Mouse (Mus musculus) hindbrain, embryonic 15.5 days (tissue): Measurements from ENCODE around the gene Rbm34. TPM values are rescaled to one million over a fixed set of nuclear protein-coding genes. Genes with fewer than 3 reads are reported as not detected.
A peak's percentile ranks its signal among the peaks of the same experiment; 100 is the strongest.

Experiments
- ATAC-seq: fragments of 200-750 bp; cut with Nextera tagmentation; 2 replicates; pipeline ENCODE4 v1.8.0; 2017; ENCODE audit warnings: low read depth, moderate number of reproducible peaks, moderate TSS enrichment; ENCODE audit not compliant: low FRiP score
- H3K27ac ChIP-seq: fragments of 300-500 bp; sonication (generic); replicated peaks from 2 replicates; pipeline ENCODE4 v1.5.1; 2015; ENCODE audit warnings: mild to moderate bottlenecking, inconsistent platforms
- H3K27me3 ChIP-seq: fragments of 300-500 bp; sonication (generic); 2 replicates; pipeline ENCODE4 v1.6.1; 2015; ENCODE audit warnings: control low read depth, inconsistent platforms
- H3K36me3 ChIP-seq: fragments of 300-500 bp; sonication (generic); 2 replicates; pipeline ENCODE4 v1.6.1; 2015; ENCODE audit warnings: control low read depth, inconsistent platforms
- H3K4me1 ChIP-seq: fragments of 300-500 bp; sonication (generic); replicated peaks from 2 replicates; pipeline ENCODE4 v1.6.1; 2015; ENCODE audit warnings: control low read depth, inconsistent platforms
- H3K4me2 ChIP-seq: fragments of 300-500 bp; sonication (generic); 2 replicates; pipeline ENCODE4 v1.6.1; 2015; ENCODE audit warnings: moderate library complexity, mild to moderate bottlenecking, inconsistent platforms
- H3K4me3 ChIP-seq: fragments of 300-500 bp; sonication (generic); 2 replicates; pipeline ENCODE4 v1.5.1; 2015; ENCODE audit warnings: mild to moderate bottlenecking, inconsistent platforms
- H3K9ac ChIP-seq: fragments of 300-500 bp; sonication (generic); 2 replicates; pipeline ENCODE4 v1.6.1; 2015; ENCODE audit warnings: inconsistent platforms
- H3K9me3 ChIP-seq: fragments of 300-500 bp; sonication (generic); 2 replicates; pipeline ENCODE4 v1.6.1; 2016; ENCODE audit warnings: control low read depth, inconsistent platforms
- WGBS: fragments of 180-500 bp; shearing (Covaris S2); methylation state at CpG from one replicate; pipeline ENCODE4 v1.1.7; 2015; 5-methylcytosine and 5-hydroxymethylcytosine counted together
- polyA plus RNA-seq: library from polyadenylated mRNA; unstranded; fragments of >200 nt; fragmentation: Nextera tagmentation; extraction: Ambion mirVana; gene quantifications from 2 replicates; pipeline ENCODE4 v1.2.1, GENCODE M21; 2015

Rbm34 gene
- polyA plus RNA-seq, 1 experiment from 2014 or later, result 25.2 TPM

DNA sequence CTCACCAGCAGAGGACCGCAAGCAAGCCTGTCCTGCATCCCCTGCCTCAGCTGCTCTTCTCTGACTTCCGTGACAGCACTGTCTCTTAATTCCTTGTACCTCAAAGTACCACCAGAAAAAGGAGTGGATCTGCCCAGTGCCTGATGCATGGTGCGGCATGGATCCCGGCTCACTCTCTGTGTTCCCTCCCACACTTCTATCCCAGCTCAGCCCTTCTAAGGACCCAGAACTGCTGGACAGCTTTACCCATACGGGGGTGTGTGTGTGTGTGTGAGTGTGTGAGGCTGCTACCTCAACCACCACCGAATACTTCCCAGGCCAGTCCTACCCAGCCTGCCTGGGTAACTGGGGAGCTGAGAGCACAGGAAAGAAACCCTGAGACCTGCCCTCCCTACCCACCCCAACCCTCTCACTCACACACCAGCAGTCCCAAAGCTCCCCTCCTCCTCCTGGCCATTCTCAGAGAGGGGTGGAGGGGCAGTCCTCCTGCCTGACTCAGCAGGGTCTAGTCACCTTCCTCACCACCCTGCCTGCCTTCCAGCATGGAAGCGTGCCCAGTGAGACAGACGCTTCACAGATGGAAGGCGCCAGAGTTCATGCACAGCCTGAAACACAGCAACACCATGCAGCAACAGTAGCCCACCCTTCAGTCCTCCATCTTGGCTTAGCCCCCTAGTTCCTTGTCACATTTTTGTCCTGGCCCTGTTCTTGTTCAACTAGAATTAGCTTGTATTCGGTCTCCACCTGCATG lies 41.9 kb downstream of the Rbm34 start:
- H3K4me3 ChIP-seq, result no peak overlapping the region
- 88% methylated on average over 10 of the region's 10 CpGs for WGBS
- H3K4me2 ChIP-seq, result no peak overlapping the region
- no peak overlapping the region for H3K9ac ChIP-seq
- H3K9me3 ChIP-seq, result no peaks in the 10 kb centered on the region
- 0 out of 2 replicates have a peak, but pooled peaks have one; percentile 20 for ATAC-seq
- peaks cover 23% of the 10 kb centered on the region for H3K36me3 ChIP-seq
- no peak overlapping the region for H3K27ac ChIP-seq
- H3K4me1 ChIP-seq, result no peaks in the 10 kb centered on the region
- no peaks in the 10 kb centered on the region for H3K27me3 ChIP-seq

DNA sequence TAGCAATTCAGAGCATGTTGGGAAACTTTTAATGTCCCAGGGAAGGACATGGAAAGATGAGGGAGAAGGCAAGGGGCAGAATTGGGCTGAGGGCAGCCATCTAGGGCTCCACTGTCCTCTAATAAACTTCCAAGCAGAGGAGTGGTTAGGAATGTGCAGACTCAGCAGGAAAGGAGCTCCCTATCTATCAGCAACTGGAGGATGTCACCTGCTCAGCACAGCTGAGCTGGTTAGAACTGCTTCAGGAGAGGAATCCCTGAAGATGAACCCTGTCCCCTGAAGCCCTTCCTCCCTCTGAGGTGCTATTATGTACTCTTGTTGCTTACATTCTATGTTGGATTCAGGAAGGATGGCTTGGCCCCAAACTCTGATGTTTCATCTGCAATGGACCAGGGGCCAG lies 42.8 kb downstream of the Rbm34 start:
- H3K4me3 ChIP-seq, result no peak overlapping the region
- no peak overlapping the region for H3K4me2 ChIP-seq
- no peaks in the 10 kb centered on the region for H3K4me1 ChIP-seq
- H3K27me3 ChIP-seq, result no peaks in the 10 kb centered on the region
- no peaks in the 10 kb centered on the region for H3K9me3 ChIP-seq
- ATAC-seq, result no peak
- H3K9ac ChIP-seq, result no peak overlapping the region
- peaks cover 16% of the 10 kb centered on the region for H3K36me3 ChIP-seq
- H3K27ac ChIP-seq, result no peak overlapping the region

- Histone ChIP-seq H3K27me3 (no peaks in the 10 kb centered on the region), H3K4me1 (no peaks in the 10 kb centered on the region), H3K9ac (no peak overlapping the region), H3K27ac (no peak overlapping the region), H3K9me3 (no peaks in the 10 kb centered on the region), H3K36me3 (peaks cover 7% of the 10 kb centered on the region), H3K4me3 (no peak overlapping the region), H3K4me2 (no peak overlapping the region)
- WGBS, result 63% methylated on average over 1 of the region's 1 CpGs
- no peak for ATAC-seq
These were observed 43.8 kb downstream of the Rbm34 start for GRCm38 (mm10) chr8:126927058-126927457.

- no peak overlapping the region for H3K9ac ChIP-seq
- H3K27me3 ChIP-seq, result no peaks in the 10 kb centered on the region
- H3K9me3 ChIP-seq, result no peaks in the 10 kb centered on the region
- no peaks in the 10 kb centered on the region for H3K36me3 ChIP-seq
- no peak overlapping the region for H3K4me3 ChIP-seq
- 96% methylated on average over 7 of the region's 7 CpGs for WGBS
- H3K4me2 ChIP-seq, result no peak overlapping the region
- ATAC-seq, result no peak
- no peaks in the 10 kb centered on the region for H3K4me1 ChIP-seq
- no peak overlapping the region for H3K27ac ChIP-seq
These were observed 47.9 kb downstream of the Rbm34 start for GRCm38 (mm10) chr8:126922981-126923380.

GRCm38 (mm10) chr8:126921432-126921831 lies 49.4 kb downstream of the Rbm34 start:
- no peak overlapping the region for H3K27ac ChIP-seq

DNA sequence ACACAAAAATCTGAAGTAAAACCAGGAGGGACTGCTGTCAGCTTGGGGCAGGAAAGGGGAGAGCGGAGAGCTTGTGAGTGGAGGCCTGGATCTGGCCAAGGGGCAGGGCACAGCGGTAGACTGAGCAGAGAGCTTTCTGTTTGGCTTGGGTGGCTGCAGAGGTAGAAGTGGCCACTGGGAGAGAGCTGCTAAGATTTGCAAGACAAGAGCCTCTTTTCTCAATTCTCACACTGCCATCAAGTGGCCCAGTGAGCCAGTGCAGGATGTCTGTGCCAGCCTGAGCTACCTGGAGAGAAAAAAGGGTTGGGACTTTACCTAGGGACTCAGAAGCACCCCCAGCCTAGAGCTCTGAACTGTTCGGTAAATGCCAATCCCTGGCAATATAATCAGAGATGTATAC lies 50.0 kb downstream of the Rbm34 start:
- peak; percentile 82 for ATAC-seq
- H3K27me3 ChIP-seq, result no peaks in the 10 kb centered on the region
- no peaks in the 10 kb centered on the region for H3K36me3 ChIP-seq
- H3K4me3 ChIP-seq, result no peak overlapping the region
- H3K9me3 ChIP-seq, result no peaks in the 10 kb centered on the region
- 28% methylated on average over 3 of the region's 3 CpGs for WGBS
- no peak overlapping the region for H3K9ac ChIP-seq
- H3K4me2 ChIP-seq, result no peak overlapping the region
- H3K27ac ChIP-seq, result no peak overlapping the region; the same call in 1 of the 2 replicates
- no peaks in the 10 kb centered on the region for H3K4me1 ChIP-seq

More at GRCm38 (mm10) chr8:126921432-126921831, 49.4 kb downstream of the Rbm34 start:
- Histone ChIP-seq H3K4me3 (no peak overlapping the region), H3K4me1 (no peaks in the 10 kb centered on the region), H3K9ac (no peak overlapping the region), H3K36me3 (no peaks in the 10 kb centered on the region), H3K27me3 (no peaks in the 10 kb centered on the region), H3K9me3 (no peaks in the 10 kb centered on the region), H3K4me2 (no peak overlapping the region)
- WGBS, result 90% methylated on average over 3 of the region's 3 CpGs
- no peak for ATAC-seq

DNA sequence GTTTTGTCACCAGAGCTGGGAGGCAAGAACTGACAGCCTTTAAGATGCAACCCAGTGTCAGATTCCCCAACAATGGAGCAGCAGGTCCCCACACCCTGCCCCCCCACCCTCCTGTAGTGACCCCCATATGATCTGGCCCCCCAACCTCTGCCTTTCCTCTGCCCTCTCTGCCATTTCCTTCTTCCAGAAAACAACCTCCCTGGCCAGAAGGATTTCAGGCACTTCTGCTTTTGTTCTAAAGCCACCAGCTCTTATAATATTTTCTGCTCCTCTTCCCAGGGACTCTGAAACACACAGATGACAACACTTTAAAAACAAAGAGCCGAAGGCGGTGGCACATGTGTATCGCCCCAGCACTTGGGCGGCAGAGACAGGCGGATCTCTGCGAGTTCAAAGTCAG lies 50.5 kb downstream of the Rbm34 start:
- ATAC-seq, result no peak
- Histone ChIP-seq H3K9ac (no peak overlapping the region), H3K27ac (no peak overlapping the region; the same call in 1 of the 2 replicates), H3K9me3 (no peaks in the 10 kb centered on the region), H3K4me1 (no peaks in the 10 kb centered on the region), H3K4me2 (no peak overlapping the region), H3K36me3 (no peaks in the 10 kb centered on the region), H3K27me3 (no peaks in the 10 kb centered on the region), H3K4me3 (no peak overlapping the region)
- 84% methylated on average over 6 of the region's 6 CpGs for WGBS

GRCm38 (mm10) chr8:126919703-126920102 lies 51.2 kb downstream of the Rbm34 start:
- Histone ChIP-seq H3K4me2 (no peak overlapping the region), H3K4me3 (no peak overlapping the region), H3K9ac (no peak overlapping the region), H3K9me3 (no peaks in the 10 kb centered on the region), H3K27me3 (no peaks in the 10 kb centered on the region), H3K27ac (no peak overlapping the region), H3K36me3 (no peaks in the 10 kb centered on the region), H3K4me1 (peaks cover 5% of the 10 kb centered on the region; the same call in 1 of the 2 replicates)
- WGBS, result 95% methylated on average over 5 of the region's 5 CpGs
- no peak for ATAC-seq

- peaks cover 10% of the 10 kb centered on the region; the same call in 1 of the 2 replicates for H3K4me1 ChIP-seq
- H3K9me3 ChIP-seq, result no peaks in the 10 kb centered on the region
- no peak overlapping the region for H3K4me2 ChIP-seq
- no peaks in the 10 kb centered on the region for H3K27me3 ChIP-seq
- no peaks in the 10 kb centered on the region for H3K36me3 ChIP-seq
- no peak overlapping the region for H3K4me3 ChIP-seq
- H3K27ac ChIP-seq, result no peak overlapping the region
- WGBS, result 54% methylated on average over 2 of the region's 2 CpGs
- no peak for ATAC-seq
- H3K9ac ChIP-seq, result no peak overlapping the region
These were observed 51.6 kb downstream of the Rbm34 start for GRCm38 (mm10) chr8:126919255-126919654.

- Histone ChIP-seq H3K9ac (no peak overlapping the region), H3K4me2 (no peak overlapping the region), H3K36me3 (no peaks in the 10 kb centered on the region), H3K9me3 (no peaks in the 10 kb centered on the region), H3K27me3 (no peaks in the 10 kb centered on the region), H3K4me3 (no peak overlapping the region), H3K4me1 (peaks cover 16% of the 10 kb centered on the region), H3K27ac (no peak overlapping the region)
- ATAC-seq, result no peak
- WGBS, result 100% methylated on average over 1 of the region's 1 CpGs
These were observed 52.5 kb downstream of the Rbm34 start for GRCm38 (mm10) chr8:126918356-126918755.

GRCm38 (mm10) chr8:126917179-126917905 lies 53.5 kb downstream of the Rbm34 start:
- 69% methylated on average over 6 of the region's 6 CpGs for WGBS
- Histone ChIP-seq H3K27me3 (no peaks in the 10 kb centered on the region), H3K27ac (no peak overlapping the region), H3K36me3 (no peaks in the 10 kb centered on the region), H3K4me1 (peaks cover 21% of the 10 kb centered on the region), H3K9me3 (no peaks in the 10 kb centered on the region), H3K4me2 (no peak overlapping the region), H3K4me3 (no peak overlapping the region), H3K9ac (no peak overlapping the region)
- ATAC-seq, result no peak

GRCm38 (mm10) chr8:126916611-126917010 lies 54.3 kb downstream of the Rbm34 start:
- Histone ChIP-seq H3K4me1 (peaks cover 21% of the 10 kb centered on the region), H3K27me3 (no peaks in the 10 kb centered on the region), H3K9ac (no peak overlapping the region), H3K4me2 (no peak overlapping the region), H3K27ac (no peak overlapping the region), H3K36me3 (no peaks in the 10 kb centered on the region), H3K9me3 (no peaks in the 10 kb centered on the region), H3K4me3 (no peak overlapping the region)
- no peak for ATAC-seq
- 91% methylated on average over 4 of the region's 4 CpGs for WGBS
